Mouse (Mus musculus) left cerebral cortex, postnatal 25 days (tissue): ENCODE measurements around the gene Shh. TPM values are rescaled to one million over a fixed set of nuclear protein-coding genes. Genes with fewer than 3 reads are reported as not detected.

Experiments used
- DNase-seq, 2 experiments: peaks; one replicate each; pipeline ENCODE4 v3.0.0; 2022; ENCODE audit warnings: low spot score in 2 of 2, mixed read lengths in 1 of 2
- intact Hi-C: fragments of 180-260 bp; cut with DNase I; formaldehyde crosslinking; loops from one replicate; pipeline ENCODE4 v1.15.1; 2025
- total RNA-seq, 2 experiments: library from RNA; stranded (reverse); gene quantifications; 2 replicates each; pipeline ENCODE4 v1.2.3; 2021

Shh gene
- total RNA-seq, 2 experiments from 2014 or later: 3.1 to 3.5 TPM

- intact Hi-C loops: no loop called here
- DNase-seq: no peak
Measured at GRCm38 (mm10) chr5:28413533-28413932, 53.5 kb downstream of the Shh start.

DNA sequence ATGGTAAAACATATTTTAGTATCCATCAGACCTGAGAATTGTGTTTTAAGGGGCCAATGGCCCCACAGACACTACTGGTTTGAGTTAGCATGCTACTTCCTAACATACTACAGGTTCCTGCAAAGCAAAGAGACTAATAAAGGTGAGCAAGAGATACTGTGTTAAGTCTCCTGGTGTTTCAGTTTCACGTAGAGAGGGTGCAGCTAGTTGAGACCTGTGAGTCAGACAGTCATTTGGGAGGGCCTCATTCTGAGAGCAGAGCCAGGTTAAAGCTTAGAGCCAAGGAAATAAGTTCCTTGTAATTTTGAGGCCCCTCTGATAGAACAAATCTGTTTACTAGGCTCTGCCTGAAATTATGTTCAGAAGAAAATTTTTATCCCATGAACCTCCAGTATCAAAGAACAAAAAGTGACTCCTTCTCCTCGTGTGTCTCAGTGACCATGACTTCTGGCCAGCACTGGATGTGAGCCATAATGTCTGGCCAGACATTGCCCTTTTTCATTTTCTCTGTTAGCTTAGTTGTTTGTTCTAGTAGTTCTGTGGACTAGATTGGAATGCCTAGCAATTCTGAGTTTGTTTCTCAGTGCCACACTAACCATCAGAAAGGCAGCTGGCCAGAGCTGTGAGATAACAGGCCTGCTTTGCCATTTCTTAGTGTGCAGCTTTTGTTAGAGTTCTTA, 54.9 kb downstream of the Shh start:
- intact Hi-C loops: no loop called here
- DNase-seq: no peak

Other genes with a start within 250 kb of the Shh start
- gene Cnpy1, start 221.4 kb downstream of the Shh start, total RNA-seq: not detected
- gene Rbm33, start 150.1 kb downstream of the Shh start, total RNA-seq: 10 to 100 TPM; 63.8 to 70.7 TPM